Mouse (Mus musculus) embryo, embryonic 10.5 days (tissue): ENCODE results near the gene Bhmt.
"Not testable (repeated sequence)": the region's sequence is repeated elsewhere in the genome, so short reads cannot be mapped to it uniquely, and the experiment has no call there.

Experiments
- DNase-seq: peaks from one replicate; pipeline ENCODE4 v3.0.0-alpha.2; 2015; ENCODE audit warnings: low spot score

Gene Bhmt

GRCm38 (mm10) chr13:93608476-93608875 is 29.3 kb downstream of the Bhmt start:
- DNase-seq, result no peak

- no peak for DNase-seq
These were observed 30.1 kb downstream of the Bhmt start for GRCm38 (mm10) chr13:93607701-93608100.

- DNase-seq, result no peak
These were observed 30.7 kb downstream of the Bhmt start for GRCm38 (mm10) chr13:93606868-93607578.

GRCm38 (mm10) chr13:93604698-93605097 is 33.1 kb downstream of the Bhmt start:
- DNase-seq, result no peak

GRCm38 (mm10) chr13:93601527-93601926 is 36.2 kb downstream of the Bhmt start:
- no peak for DNase-seq

- DNase-seq, result no peak
These were observed 44.6 kb downstream of the Bhmt start for GRCm38 (mm10) chr13:93593040-93593699.

GRCm38 (mm10) chr13:93582526-93582925 is 55.2 kb downstream of the Bhmt start:
- not testable (repeated sequence) for DNase-seq

GRCm38 (mm10) chr13:93580431-93580830 is 57.3 kb downstream of the Bhmt start:
- DNase-seq, result no peak

- DNase-seq, result no peak
These were observed 68.1 kb downstream of the Bhmt start for GRCm38 (mm10) chr13:93569676-93570075.
